Mouse (Mus musculus): Measurements from ENCODE around the gene Hmga2. TPM values are rescaled to one million over a fixed set of nuclear protein-coding genes. Genes with fewer than 3 reads are reported as not detected.

Hmga2 gene
- total RNA-seq, 1 experiment from 2014 or later = 3.4 TPM

DNA sequence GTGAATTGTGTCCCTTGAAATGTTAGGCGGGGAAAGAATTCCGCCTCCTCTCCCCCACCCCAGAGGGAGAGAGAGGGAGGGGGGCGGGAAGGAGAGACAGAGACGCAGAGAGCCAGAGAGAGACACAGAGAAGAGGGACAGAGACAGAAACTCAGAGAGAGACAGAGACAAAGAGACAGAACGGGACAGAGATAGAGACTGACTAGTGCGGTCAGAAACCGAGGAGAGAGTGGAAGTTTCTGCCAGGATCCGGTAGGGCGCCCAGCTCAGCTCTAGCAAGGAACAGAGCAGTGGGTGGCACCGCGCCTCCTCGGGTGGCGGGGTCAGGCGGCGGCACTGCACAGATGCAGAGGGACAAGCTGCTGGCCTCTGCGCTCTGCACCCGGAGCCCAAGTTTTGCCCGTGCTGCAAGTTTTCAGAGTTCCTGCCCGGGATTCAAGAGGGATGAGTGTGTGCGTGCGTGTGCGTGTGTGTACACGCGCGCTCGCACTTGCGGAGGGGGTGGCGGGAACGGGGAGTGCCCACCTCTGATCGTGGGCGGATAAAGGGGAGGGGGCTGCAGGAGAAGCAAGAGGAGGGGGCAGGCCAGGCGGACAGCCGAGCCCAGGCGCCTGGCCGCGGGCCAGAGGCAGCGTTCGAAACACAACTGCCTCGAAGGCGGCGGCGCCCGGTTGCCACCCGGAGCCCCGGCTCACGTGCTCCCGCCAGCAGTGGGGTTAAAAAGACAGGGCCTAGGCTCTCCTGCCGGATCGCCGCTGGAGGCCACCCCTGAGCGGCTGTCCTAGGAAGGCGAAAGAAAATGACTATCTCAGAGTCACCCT lies 457 bp upstream of the Hmga2 start:
- peak; percentile 47 to 60; a peak in 3 of 4 replicates for ATAC-seq (replicated peaks in 1 of 2; ENCODE audit: insufficient read depth in 1 of 2, low FRiP score in 2 of 2, low TSS enrichment in 1 of 2, low read depth in 1 of 2, poor library complexity in 2 of 2, severe bottlenecking in 2 of 2)

- ATAC-seq (replicated peaks in 1 of 2; ENCODE audit: insufficient read depth in 1 of 2, low FRiP score in 2 of 2, low TSS enrichment in 1 of 2, low read depth in 1 of 2, poor library complexity in 2 of 2, severe bottlenecking in 2 of 2) = no peak
Observed at GRCm38 (mm10) chr10:120475041-120475541, 1.2 kb downstream of the Hmga2 start.

DNA sequence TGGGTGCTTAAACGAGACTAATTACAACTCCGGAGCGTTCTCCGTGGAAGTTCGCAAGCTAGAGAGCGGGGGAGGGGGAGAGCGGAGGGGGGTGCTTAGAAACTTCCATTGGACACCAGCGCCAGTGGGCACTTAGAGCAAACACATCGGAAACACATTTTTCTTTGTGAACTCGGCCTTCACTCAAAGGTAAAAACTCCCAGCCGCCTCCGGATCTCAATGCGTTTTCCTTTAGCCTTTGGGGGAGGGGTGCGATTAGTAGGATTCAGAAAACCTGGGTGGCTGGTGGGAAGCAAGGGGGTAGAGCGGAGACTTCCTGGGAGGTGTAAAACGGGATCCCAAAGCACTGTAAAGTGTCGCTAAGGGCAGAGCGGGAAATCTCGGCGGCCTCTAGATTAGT lies 2.0 kb downstream of the Hmga2 start:
- ATAC-seq (replicated peaks in 1 of 2; ENCODE audit: insufficient read depth in 1 of 2, low FRiP score in 2 of 2, low TSS enrichment in 1 of 2, low read depth in 1 of 2, poor library complexity in 2 of 2, severe bottlenecking in 2 of 2) = no peak

DNA sequence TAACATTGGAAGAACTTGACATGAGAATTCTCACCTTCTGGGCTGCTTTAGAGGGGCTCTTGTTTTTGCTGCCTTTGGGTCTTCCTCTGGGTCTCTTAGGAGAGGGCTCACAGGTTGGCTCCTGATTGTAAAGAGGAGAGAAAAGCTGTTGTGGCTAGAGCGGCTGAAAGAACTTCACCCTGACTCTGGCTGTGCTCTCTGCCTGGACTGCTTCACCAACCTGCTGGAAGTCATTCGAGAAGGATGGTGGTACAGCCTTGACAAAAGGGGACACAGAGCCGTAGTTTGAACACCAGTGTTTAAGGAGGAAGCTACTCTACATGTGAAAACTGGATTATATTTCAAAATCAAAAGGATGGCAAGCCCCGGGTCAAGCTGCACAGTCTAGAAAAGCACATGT lies 3.1 kb downstream of the Hmga2 start:
- ATAC-seq (replicated peaks in 1 of 2; ENCODE audit: insufficient read depth in 1 of 2, low FRiP score in 2 of 2, low TSS enrichment in 1 of 2, low read depth in 1 of 2, poor library complexity in 2 of 2, severe bottlenecking in 2 of 2) = no peak

- no peak for ATAC-seq (replicated peaks in 1 of 2; ENCODE audit: insufficient read depth in 1 of 2, low FRiP score in 2 of 2, low TSS enrichment in 1 of 2, low read depth in 1 of 2, poor library complexity in 2 of 2, severe bottlenecking in 2 of 2)
Observed at GRCm38 (mm10) chr10:120472606-120473005, 3.7 kb downstream of the Hmga2 start.

DNA sequence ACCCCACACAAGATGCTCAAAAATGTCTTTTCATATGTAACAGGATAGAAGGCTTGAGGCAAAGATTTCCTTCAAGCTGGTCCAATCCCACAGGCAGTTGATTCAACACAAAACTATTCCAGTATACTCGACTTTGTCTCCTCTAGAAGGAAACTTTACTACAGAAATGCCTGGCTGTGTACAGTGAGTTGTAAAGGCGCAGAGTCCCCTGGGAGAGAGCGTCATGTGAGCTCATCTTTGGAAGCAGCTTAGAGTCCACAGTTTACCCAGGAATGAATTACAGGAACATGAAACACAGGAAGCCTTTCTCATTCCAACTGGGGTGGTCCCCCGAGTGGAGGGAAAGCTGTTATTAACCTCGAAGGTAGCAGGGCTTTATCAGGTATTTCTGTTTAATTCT lies 11.1 kb downstream of the Hmga2 start:
- no peak for ATAC-seq (replicated peaks in 1 of 2; ENCODE audit: insufficient read depth in 1 of 2, low FRiP score in 2 of 2, low TSS enrichment in 1 of 2, low read depth in 1 of 2, poor library complexity in 2 of 2, severe bottlenecking in 2 of 2)

GRCm38 (mm10) chr10:120461769-120462168 lies 14.5 kb downstream of the Hmga2 start:
- peak; percentile 73 to 75 for ATAC-seq (replicated peaks in 1 of 2; ENCODE audit: insufficient read depth in 1 of 2, low FRiP score in 2 of 2, low TSS enrichment in 1 of 2, low read depth in 1 of 2, poor library complexity in 2 of 2, severe bottlenecking in 2 of 2)

DNA sequence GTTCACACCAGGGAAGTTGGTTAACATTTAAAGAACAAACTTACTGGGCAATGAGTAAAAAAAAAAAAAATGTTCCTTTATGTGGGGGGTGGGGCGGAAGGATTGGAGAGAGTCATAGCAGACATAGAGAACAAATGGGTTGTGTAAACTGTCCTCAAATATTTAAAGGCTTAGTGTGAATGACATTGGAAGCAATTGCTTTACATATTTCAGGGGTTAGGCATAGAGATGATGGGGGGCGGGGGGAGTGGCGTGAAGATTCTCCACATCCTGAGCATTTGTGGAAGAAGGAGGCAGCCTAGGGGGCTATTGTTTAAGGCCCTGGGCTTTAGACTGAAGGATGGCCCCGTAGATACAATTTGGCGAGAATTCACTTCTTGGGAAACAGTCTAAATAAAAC lies 15.0 kb downstream of the Hmga2 start:
- no peak for ATAC-seq (replicated peaks in 1 of 2; ENCODE audit: insufficient read depth in 1 of 2, low FRiP score in 2 of 2, low TSS enrichment in 1 of 2, low read depth in 1 of 2, poor library complexity in 2 of 2, severe bottlenecking in 2 of 2)

DNA sequence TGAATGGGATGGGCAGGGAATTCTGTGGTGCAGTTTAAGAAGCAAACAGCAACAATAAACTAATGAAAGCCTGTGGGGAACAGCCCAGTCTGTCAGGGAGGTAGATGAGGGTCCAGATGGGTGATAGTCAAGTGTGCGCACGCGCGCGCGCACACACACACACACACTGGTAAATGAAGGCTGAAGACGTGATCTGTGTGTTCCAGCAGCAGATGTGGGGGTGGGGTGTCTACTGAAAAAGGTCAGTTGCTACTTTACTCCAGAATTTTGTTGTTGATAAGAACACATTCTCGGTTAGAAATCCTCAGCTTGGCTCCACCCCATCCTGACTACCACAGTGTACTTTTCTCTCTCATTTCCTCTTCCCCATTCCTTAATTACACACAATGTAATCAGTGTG lies 17.4 kb downstream of the Hmga2 start:
- 0 out of 4 replicates have a peak, but pooled peaks of 1 of the 2 experiments have one; percentile 5 for ATAC-seq (replicated peaks in 1 of 2; ENCODE audit: insufficient read depth in 1 of 2, low FRiP score in 2 of 2, low TSS enrichment in 1 of 2, low read depth in 1 of 2, poor library complexity in 2 of 2, severe bottlenecking in 2 of 2)

DNA sequence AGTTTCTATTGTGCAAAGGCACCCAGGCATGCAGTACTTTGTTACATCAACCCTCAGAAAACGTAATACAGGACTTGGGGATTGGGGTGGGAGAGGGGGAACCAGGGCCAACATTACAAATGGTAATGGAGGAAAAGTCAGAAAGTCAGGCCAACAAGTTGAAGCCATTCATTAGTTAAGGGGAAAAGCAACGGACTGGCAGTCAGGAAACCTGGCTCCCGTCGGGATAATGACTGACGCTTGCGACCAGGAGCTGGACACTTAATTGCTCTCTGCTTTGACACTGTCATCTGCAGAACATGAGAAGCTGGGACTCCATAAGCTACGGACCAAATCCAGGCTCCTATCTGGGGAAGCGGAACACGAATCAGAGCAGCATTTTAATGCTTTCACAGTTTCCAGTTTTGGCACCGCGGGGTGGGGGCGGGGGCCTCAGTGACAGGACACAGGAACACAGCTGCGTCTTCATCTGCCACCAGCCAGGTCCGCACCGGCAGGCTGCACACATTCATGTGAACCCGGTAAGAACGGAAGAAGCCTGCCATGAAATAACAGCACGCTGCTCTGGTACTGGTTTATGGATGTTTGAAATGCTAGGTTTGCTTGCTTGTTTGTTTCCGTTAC lies 26.5 kb downstream of the Hmga2 start:
- ATAC-seq (replicated peaks in 1 of 2; ENCODE audit: insufficient read depth in 1 of 2, low FRiP score in 2 of 2, low TSS enrichment in 1 of 2, low read depth in 1 of 2, poor library complexity in 2 of 2, severe bottlenecking in 2 of 2) = no peak

GRCm38 (mm10) chr10:120446799-120447198 lies 29.5 kb downstream of the Hmga2 start:
- peak in 1 of 2 experiments; percentile 36; a peak in 1 of 4 replicates for ATAC-seq (replicated peaks in 1 of 2; ENCODE audit: insufficient read depth in 1 of 2, low FRiP score in 2 of 2, low TSS enrichment in 1 of 2, low read depth in 1 of 2, poor library complexity in 2 of 2, severe bottlenecking in 2 of 2)

- ATAC-seq (replicated peaks in 1 of 2; ENCODE audit: insufficient read depth in 1 of 2, low FRiP score in 2 of 2, low TSS enrichment in 1 of 2, low read depth in 1 of 2, poor library complexity in 2 of 2, severe bottlenecking in 2 of 2) = peak; percentile 44 to 58
Observed at GRCm38 (mm10) chr10:120446206-120446605, 30.1 kb downstream of the Hmga2 start.

GRCm38 (mm10) chr10:120444463-120445070 lies 31.7 kb downstream of the Hmga2 start:
- ATAC-seq (replicated peaks in 1 of 2; ENCODE audit: insufficient read depth in 1 of 2, low FRiP score in 2 of 2, low TSS enrichment in 1 of 2, low read depth in 1 of 2, poor library complexity in 2 of 2, severe bottlenecking in 2 of 2) = no peak

DNA sequence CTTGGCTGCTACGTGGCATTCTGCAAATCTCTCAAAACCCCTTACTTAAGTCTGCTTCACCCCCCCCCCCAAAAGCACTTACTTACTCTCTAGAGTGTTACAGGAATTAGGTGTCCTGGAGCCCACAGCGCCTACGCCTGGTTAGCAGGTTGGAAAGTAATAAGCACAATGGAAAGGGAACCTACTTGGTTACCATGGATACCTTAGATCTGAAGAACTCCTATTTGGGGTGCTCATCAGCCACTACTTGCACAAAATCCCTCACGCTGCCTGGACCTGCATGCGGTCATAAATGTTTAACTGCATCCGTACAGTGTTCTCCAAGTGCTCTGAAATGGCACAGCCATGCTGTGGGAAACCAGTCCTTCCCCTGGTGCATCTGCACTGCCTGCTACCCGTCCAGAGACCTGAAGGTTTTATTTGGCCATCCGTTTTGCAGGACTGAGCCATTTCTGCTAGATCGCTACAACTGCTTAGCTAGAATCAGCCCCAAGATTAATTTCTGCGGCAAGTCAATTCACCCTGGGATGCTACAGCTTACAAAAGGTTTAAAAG lies 32.4 kb downstream of the Hmga2 start:
- no peak for ATAC-seq (replicated peaks in 1 of 2; ENCODE audit: insufficient read depth in 1 of 2, low FRiP score in 2 of 2, low TSS enrichment in 1 of 2, low read depth in 1 of 2, poor library complexity in 2 of 2, severe bottlenecking in 2 of 2)

GRCm38 (mm10) chr10:120441254-120441653 lies 35.0 kb downstream of the Hmga2 start:
- ATAC-seq (replicated peaks in 1 of 2; ENCODE audit: insufficient read depth in 1 of 2, low FRiP score in 2 of 2, low TSS enrichment in 1 of 2, low read depth in 1 of 2, poor library complexity in 2 of 2, severe bottlenecking in 2 of 2) = no peak

GRCm38 (mm10) chr10:120434433-120434832 lies 41.8 kb downstream of the Hmga2 start:
- ATAC-seq (replicated peaks in 1 of 2; ENCODE audit: insufficient read depth in 1 of 2, low FRiP score in 2 of 2, low TSS enrichment in 1 of 2, low read depth in 1 of 2, poor library complexity in 2 of 2, severe bottlenecking in 2 of 2) = peak; percentile 25 to 46; a peak in 1 of 4 replicates

DNA sequence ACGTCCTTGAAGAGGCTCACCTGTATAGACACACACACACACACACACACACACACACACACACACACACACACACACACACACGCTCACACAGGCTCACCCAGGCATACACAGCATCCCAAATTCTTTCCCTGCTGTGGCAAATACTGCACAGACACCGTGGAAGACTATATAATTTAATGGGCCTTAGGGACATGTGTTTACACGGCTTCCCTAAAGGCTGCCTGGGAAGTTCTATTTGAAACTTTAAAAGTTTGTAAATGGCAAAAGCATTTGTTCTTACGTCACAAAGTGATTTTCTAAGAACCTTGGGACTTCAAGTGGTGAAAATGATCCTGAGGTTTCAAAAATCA lies 42.8 kb downstream of the Hmga2 start:
- ATAC-seq (replicated peaks in 1 of 2; ENCODE audit: insufficient read depth in 1 of 2, low FRiP score in 2 of 2, low TSS enrichment in 1 of 2, low read depth in 1 of 2, poor library complexity in 2 of 2, severe bottlenecking in 2 of 2) = no peak
